Mouse (Mus musculus): Measurements from ENCODE around the gene Ovgp1. TPM values are rescaled to one million over a fixed set of nuclear protein-coding genes. Genes with fewer than 3 reads are reported as not detected.

Gene Ovgp1
- total and polyA plus RNA-seq, 3 experiments, result 0.62 to 2.2 TPM; not detected in 1

DNA sequence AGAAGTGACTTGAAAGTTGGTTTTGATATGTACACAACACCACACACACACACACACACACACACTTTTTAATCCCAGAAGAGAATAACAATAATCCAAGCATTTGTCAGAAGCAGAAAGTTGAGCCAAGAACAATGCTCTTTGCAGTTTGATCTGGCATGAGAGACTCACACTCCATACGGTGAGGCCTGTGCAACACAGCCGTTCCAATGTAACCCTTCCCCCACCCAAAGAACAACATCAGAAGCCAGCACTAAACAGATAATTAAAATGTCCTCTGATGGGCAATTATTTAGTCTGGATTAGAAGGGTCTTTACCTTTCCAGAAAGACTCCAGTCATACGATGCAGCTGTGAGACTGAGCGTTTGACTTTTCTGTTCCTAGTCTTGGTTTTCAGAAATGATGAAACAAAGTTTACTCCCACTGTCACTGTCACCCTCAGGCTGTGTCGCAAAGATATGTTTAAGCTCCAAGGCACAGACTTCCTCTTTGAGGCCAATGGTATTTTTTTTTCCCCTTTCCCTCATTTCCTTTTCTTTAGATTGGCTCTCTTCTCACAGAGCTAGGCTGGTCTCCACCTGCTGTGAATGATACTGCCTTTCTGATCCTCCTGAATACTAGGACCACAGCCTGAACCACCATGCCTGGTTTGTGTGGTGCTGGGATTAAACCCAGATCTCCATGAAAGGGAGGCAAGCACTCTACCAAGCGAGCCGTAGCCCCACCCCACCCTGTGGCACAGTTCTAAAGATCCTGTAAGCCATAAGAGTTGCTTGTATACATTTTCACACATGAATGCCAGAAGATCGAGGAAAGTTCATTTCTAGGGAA is 41.1 kb upstream of the Ovgp1 start, which contains the start of gene I830077J02Rik (continued):
- no peak for TF ChIP-seq NRF1 (IDR thresholded peaks at IDR 0.05; ENCODE audit: insufficient read depth, low read depth, low read length, poor library complexity, severe bottlenecking)
- no peak for TF ChIP-seq MAX (IDR thresholded peaks at IDR 0.05; ENCODE audit: low read length)
- peak; percentile 59; the same call in 1 of the 2 replicates for TF ChIP-seq RCOR1 (IDR thresholded peaks at IDR 0.05; ENCODE audit: low read depth, low read length)
- no peak for TF ChIP-seq MAFK (IDR thresholded peaks at IDR 0.05; ENCODE audit: borderline replicate concordance, low read depth, low read length)

DNA sequence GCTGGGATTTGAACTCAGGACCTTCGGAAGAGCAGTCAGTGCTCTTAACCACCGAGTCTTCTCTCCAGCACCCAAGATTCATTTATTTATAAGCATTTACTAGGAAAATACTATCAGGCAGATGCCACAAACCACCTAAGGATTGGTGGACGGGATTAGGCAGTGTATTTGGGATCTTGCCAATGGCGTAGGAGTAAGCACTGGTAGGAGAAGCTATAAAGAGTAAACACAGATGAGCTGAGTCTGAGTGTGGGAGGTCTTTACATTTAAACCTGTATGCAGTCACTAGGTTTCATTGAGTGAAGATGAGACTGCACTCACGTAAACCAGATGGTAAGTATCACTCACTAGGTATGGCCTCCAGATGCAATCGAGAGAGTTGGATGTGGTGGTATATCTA is 39.6 kb upstream of the Ovgp1 start:
- Histone ChIP-seq H3K27me3 (ENCODE audit: control insufficient read depth in 1 of 2, insufficient read depth in 2 of 2, low read length in 2 of 2) (no peaks in the 10 kb centered on the region), H3K4me3 (ENCODE audit: control insufficient read depth in 1 of 2, insufficient read depth in 1 of 2, low read depth in 2 of 2, low read length in 2 of 2) (no peak overlapping the region), H3K79me2 (ENCODE audit: control insufficient read depth, insufficient read depth, low read length, poor library complexity) (peaks cover 5% of the 10 kb centered on the region; the same call in 1 of the 2 replicates), H3K36me3 (ENCODE audit: control insufficient read depth in 1 of 2, insufficient read depth in 2 of 2, low read length in 2 of 2) (peaks cover 0 to 14% of the 10 kb centered on the region in 2 experiments; a peak in 2 of 4 replicates), H3K4me1 (ENCODE audit: control insufficient read depth in 1 of 2, insufficient read depth in 2 of 2, low read length in 2 of 2) (peaks cover 0 to 14% of the 10 kb centered on the region in 2 experiments; a peak in 2 of 4 replicates), H3K27ac (ENCODE audit: control insufficient read depth, low read depth, low read length) (no peak overlapping the region), H3K9ac (ENCODE audit: control insufficient read depth, low read depth, low read length, poor library complexity, severe bottlenecking) (no peak overlapping the region), H3K9me3 (replicated peaks; ENCODE audit: insufficient read depth, low read length) (no peaks in the 10 kb centered on the region)
- no peak for TF ChIP-seq ELF1 (IDR thresholded peaks at IDR 0.05; ENCODE audit: low read depth, low read length)
- TF ChIP-seq NELFE (IDR thresholded peaks at IDR 0.05; ENCODE audit: low read depth, low read length), result no peak
- no peak for TF ChIP-seq E2F4 (IDR thresholded peaks at IDR 0.05; ENCODE audit: borderline replicate concordance, low read depth, low read length)
- TF ChIP-seq ZKSCAN1 (IDR thresholded peaks at IDR 0.05; ENCODE audit: low read depth, low read length), result no peak
- no peak for TF ChIP-seq ZC3H11A (IDR thresholded peaks at IDR 0.05; ENCODE audit: low read depth, low read length)
- no peak for TF ChIP-seq MYC (IDR thresholded peaks at IDR 0.05; ENCODE audit: low read depth, low read length)
- TF ChIP-seq CHD1 (IDR thresholded peaks at IDR 0.05; ENCODE audit: low read depth, low read length), result no peak
- no peak for TF ChIP-seq MEF2A (IDR thresholded peaks at IDR 0.05; ENCODE audit: extremely low read depth, insufficient replicate concordance, low read depth, low read length, poor library complexity, severe bottlenecking)
- no peak for TF ChIP-seq MXI1 (IDR thresholded peaks at IDR 0.05; ENCODE audit: low read depth, low read length)
- no peak for TF ChIP-seq POLR2AphosphoS2 (IDR thresholded peaks at IDR 0.05; ENCODE audit: low read length)
- TF ChIP-seq CTCF (IDR thresholded peaks at IDR 0.05 in 2 of 3, conservative IDR thresholded peaks at IDR 0.05 in 1 of 3; ENCODE audit: control insufficient read depth in 1 of 3, insufficient read depth in 1 of 3, low read depth in 2 of 3, low read length in 3 of 3, poor library complexity in 1 of 3, severe bottlenecking in 1 of 3), result no peak
- TF ChIP-seq RCOR1 (IDR thresholded peaks at IDR 0.05; ENCODE audit: low read depth, low read length), result no peak
- no peak for TF ChIP-seq ETS1 (IDR thresholded peaks at IDR 0.05; ENCODE audit: low read depth, low read length)
- no peak for TF ChIP-seq GABPA (IDR thresholded peaks at IDR 0.05; ENCODE audit: low read depth, low read length)
- TF ChIP-seq POLR2A (IDR thresholded peaks at IDR 0.05; ENCODE audit: control insufficient read depth in 1 of 2, insufficient read depth in 1 of 2, low read depth in 1 of 2, low read length in 2 of 2, poor library complexity in 1 of 2), result no peak
- TF ChIP-seq USF1 (IDR thresholded peaks at IDR 0.05; ENCODE audit: low read depth, low read length), result no peak
- DNase-seq (ENCODE audit: low read depth, low spot score), result no peak
